Mouse (Mus musculus) testis, adult 2 months (tissue): ENCODE results near the gene Pml. TPM values are rescaled to one million over a fixed set of nuclear protein-coding genes. Genes with fewer than 3 reads are reported as not detected.

ENCODE experiments used
- H3K27ac ChIP-seq: fragments of 200-500 bp; 2 replicates; pipeline ENCODE4 v1.5.1; 2012; ENCODE audit warnings: low read depth, low read length; ENCODE audit not compliant: control insufficient read depth, insufficient read depth
- H3K27me3 ChIP-seq: fragments of 200-500 bp; 2 replicates; pipeline ENCODE4 v1.6.1; 2012; ENCODE audit warnings: mild to moderate bottlenecking, low read length, moderate library complexity; ENCODE audit not compliant: control insufficient read depth, insufficient read depth
- H3K36me3 ChIP-seq: fragments of 200-500 bp; 2 replicates; pipeline ENCODE4 v1.6.1; 2012; ENCODE audit warnings: mild to moderate bottlenecking, low read length; ENCODE audit not compliant: control insufficient read depth, insufficient read depth
- H3K4me1 ChIP-seq: fragments of 200-500 bp; 2 replicates; pipeline ENCODE4 v1.6.1; 2012; ENCODE audit warnings: low read length; ENCODE audit not compliant: control insufficient read depth, insufficient read depth
- H3K4me3 ChIP-seq: fragments of 200-500 bp; 2 replicates; pipeline ENCODE4 v1.5.1; 2012; ENCODE audit warnings: low read depth, mild to moderate bottlenecking, low read length, moderate library complexity, mixed read lengths; ENCODE audit not compliant: control insufficient read depth
- CTCF ChIP-seq: fragments of 200-500 bp; IDR thresholded peaks from 2 replicates; pipeline ENCODE4 v1.5.1; 2012; ENCODE audit warnings: low read depth, mild to moderate bottlenecking, inconsistent platforms, low read length, moderate library complexity; ENCODE audit not compliant: control insufficient read depth, insufficient read depth, insufficient replicate concordance
- POLR2A ChIP-seq: fragments of 200-500 bp; IDR thresholded peaks from 2 replicates; pipeline ENCODE4 v1.6.1; 2012; ENCODE audit warnings: low read depth, mild to moderate bottlenecking, inconsistent platforms, low read length, moderate library complexity; ENCODE audit not compliant: control insufficient read depth
- polyA plus RNA-seq: library from polyadenylated mRNA; depleted of rRNA; stranded (reverse); fragments of >200 nt; gene quantifications from 2 replicates; pipeline ENCODE4 v1.2.3, GENCODE M21; 2012

Pml gene
- polyA plus RNA-seq, 1 experiment, result 1.8 TPM

DNA sequence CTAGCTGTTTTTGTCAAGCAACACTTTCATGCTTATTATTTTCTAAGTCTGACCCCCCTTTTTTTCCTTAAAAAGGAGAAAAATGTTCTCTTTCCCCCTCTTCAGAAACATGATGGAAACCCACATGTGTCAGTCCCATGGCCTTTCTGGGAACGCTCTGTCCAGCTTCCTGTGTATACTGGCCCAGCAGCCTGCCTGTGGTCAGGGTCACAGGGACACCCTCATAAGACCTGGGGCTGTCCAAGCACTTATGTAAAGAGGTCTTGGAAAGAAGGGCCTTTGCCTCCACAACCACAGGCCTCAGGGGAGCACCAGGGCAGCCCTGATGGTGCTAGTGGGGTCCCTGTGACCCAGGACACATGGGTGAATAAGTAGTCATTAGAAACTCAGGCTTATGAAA, 39.5 kb upstream of the Pml start:
- TF ChIP-seq POLR2A (no peak), CTCF (no peak)
- Histone ChIP-seq H3K36me3 (no peaks in the 10 kb centered on the region), H3K4me3 (no peak overlapping the region), H3K27ac (no peak overlapping the region), H3K4me1 (no peaks in the 10 kb centered on the region), H3K27me3 (no peaks in the 10 kb centered on the region)

GRCm38 (mm10) chr9:58283431-58283830, 33.8 kb upstream of the Pml start:
- Histone ChIP-seq H3K27me3 (no peaks in the 10 kb centered on the region), H3K36me3 (no peaks in the 10 kb centered on the region), H3K4me3 (no peak overlapping the region), H3K27ac (no peak overlapping the region), H3K4me1 (no peaks in the 10 kb centered on the region)
- TF ChIP-seq POLR2A, result no peak
- TF ChIP-seq CTCF, result no peak

DNA sequence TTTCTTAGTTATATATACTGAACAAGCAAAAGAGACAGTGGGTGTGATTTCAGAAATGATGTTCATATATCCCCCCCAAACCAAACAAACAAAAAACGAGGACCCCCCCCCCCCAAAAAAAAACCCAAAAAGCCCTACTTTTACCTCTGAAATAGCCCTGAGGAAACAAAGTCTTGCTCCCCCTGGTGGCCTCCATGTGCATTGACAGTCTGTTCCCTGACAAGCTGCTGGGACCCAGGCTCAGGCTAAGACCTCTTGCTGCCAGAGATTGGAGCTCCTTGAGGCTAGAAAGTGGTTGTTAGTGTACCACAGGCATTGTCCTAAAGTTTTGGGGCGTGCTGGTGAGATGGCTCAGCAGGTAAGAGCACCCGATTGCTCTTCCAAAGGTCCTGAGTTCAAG, 32.0 kb upstream of the Pml start:
- H3K27ac ChIP-seq, result no peak overlapping the region
- no peak overlapping the region for H3K4me3 ChIP-seq

DNA sequence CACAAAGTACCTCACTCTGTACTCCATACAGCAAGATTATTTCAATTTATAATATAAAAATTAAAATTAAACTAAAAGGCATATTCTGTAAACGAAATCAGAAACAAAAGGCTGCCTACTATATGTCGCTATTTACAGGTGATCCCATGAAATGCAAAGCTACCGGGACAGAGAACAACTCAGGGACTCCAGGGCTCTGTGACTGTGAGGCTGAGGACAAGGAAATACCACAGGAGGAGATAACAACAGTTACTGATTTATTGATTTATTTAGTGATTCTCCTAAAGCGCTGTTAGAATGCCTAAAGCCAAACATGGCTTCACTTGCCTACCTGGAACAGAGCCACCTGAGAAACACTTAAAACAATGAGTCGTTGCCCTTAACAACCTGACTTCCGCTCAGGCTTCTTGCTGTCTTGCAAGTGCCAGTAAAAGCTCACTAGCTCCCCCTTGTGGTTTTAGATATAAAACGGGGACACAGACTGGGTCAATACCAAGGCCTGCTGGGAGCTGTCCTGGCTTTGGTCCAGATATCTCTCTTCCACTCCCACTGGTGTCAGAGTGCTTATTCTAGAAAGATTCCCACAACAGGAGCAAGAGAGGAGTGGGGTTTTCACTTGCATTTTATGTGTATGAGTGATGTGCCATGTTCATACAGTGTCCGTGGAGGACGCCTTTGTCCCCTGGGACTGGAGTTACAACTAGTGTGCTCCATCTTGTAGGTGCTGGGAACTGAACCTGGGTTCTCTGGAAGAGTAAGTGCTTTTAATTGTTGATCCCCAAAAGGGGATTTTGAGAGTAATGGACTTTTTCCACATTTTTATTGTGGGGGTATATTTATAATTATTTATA, 30.9 kb upstream of the Pml start:
- peaks cover 4% of the 10 kb centered on the region; the same call in 1 of the 2 replicates for H3K4me1 ChIP-seq
- H3K36me3 ChIP-seq, result no peaks in the 10 kb centered on the region
- H3K4me3 ChIP-seq, result no peak overlapping the region
- no peak overlapping the region for H3K27ac ChIP-seq
- no peak for TF ChIP-seq POLR2A
- peak; percentile 32; the same call in 1 of the 2 replicates for TF ChIP-seq CTCF
- H3K27me3 ChIP-seq, result no peaks in the 10 kb centered on the region

More for the DNA sequence above, 32.0 kb upstream of the Pml start:
- no peaks in the 10 kb centered on the region for H3K4me1 ChIP-seq
- peak; percentile 68; the same call in 1 of the 2 replicates for TF ChIP-seq CTCF
- no peak for TF ChIP-seq POLR2A
- no peaks in the 10 kb centered on the region for H3K27me3 ChIP-seq
- H3K36me3 ChIP-seq, result no peaks in the 10 kb centered on the region

- Histone ChIP-seq H3K4me1 (peaks cover 4% of the 10 kb centered on the region), H3K4me3 (no peak overlapping the region), H3K27ac (no peak overlapping the region), H3K36me3 (no peaks in the 10 kb centered on the region), H3K27me3 (no peaks in the 10 kb centered on the region)
- no peak for TF ChIP-seq CTCF
These were observed 30.2 kb upstream of the Pml start for GRCm38 (mm10) chr9:58279780-58280179.

- TF ChIP-seq POLR2A (no peak), CTCF (no peak)
- H3K36me3 ChIP-seq, result no peaks in the 10 kb centered on the region
- H3K27ac ChIP-seq, result no peak overlapping the region
- H3K4me1 ChIP-seq, result peaks cover 6% of the 10 kb centered on the region
- H3K27me3 ChIP-seq, result no peaks in the 10 kb centered on the region
- H3K4me3 ChIP-seq, result no peak overlapping the region
These were observed 29.5 kb upstream of the Pml start for GRCm38 (mm10) chr9:58278821-58279723.

DNA sequence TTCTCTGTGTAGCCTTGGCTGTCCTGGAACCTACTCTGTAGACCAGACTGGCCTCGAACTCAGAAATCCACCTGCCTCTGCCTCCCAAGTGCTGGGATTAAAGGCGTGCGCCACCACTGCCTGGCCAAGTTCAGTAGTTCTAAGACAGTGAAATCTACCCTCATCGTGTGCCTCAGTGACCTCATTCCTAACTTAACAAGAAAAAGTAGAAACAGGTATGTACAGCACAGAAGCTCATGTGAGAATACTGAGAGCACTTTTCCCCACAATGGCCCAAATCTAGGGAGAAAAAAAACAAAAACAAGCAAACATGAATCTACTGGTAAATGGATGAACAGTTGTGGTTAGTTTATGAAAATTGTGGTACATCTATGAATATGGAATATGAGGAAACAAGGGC, 28.7 kb upstream of the Pml start:
- Histone ChIP-seq H3K27me3 (no peaks in the 10 kb centered on the region), H3K4me3 (no peak overlapping the region), H3K27ac (no peak overlapping the region), H3K36me3 (no peaks in the 10 kb centered on the region), H3K4me1 (peaks cover 6% of the 10 kb centered on the region)
- TF ChIP-seq POLR2A (no peak), CTCF (no peak)
